Mouse (Mus musculus): ENCODE data around the gene Efnb3. TPM values are rescaled to one million over a fixed set of nuclear protein-coding genes. Genes with fewer than 3 reads are reported as not detected.
A peak's percentile ranks its signal among the peaks of the same experiment; 100 is the strongest.

The Efnb3 gene
- 107 and 114 TPM in 2 replicates for polyA plus RNA-seq (2015; fragmentation: Nextera tagmentation; extraction: Ambion mirVana)

GRCm38 (mm10) chr11:69559851-69560765, at the start of gene Efnb3:
TSS of gene Efnb3 (minus strand) at chr11:69560205.
- peak within 1 kb of the TSS; percentile 92 for H3K4me2 ChIP-seq (replicated peaks)
- peak; percentile 51 for ATAC-seq (replicated peaks)
- H3K4me3 ChIP-seq, result peak within 1 kb of the TSS; percentile 79
- H3K27me3 ChIP-seq, result no peaks in the 10 kb centered on the region
- no peaks in the 10 kb centered on the region for H3K9me3 ChIP-seq
- peaks cover 56% of the 10 kb centered on the region for H3K4me1 ChIP-seq
- peak within 1 kb of the TSS; percentile 95 for H3K9ac ChIP-seq (replicated peaks)
- 1% methylated on average over 51 of the region's 59 CpGs for WGBS
- H3K36me3 ChIP-seq, result peaks cover 8% of the 10 kb centered on the region; the same call in 1 of the 2 replicates
- H3K27ac ChIP-seq (replicated peaks), result peak within 1 kb of the TSS; percentile 82

- Histone ChIP-seq H3K36me3 (no peaks in the 10 kb centered on the region), H3K4me2 (replicated peaks) (no peak overlapping the region), H3K9ac (replicated peaks) (no peak overlapping the region), H3K27ac (replicated peaks) (no peak overlapping the region), H3K4me3 (no peak overlapping the region), H3K9me3 (no peaks in the 10 kb centered on the region), H3K27me3 (no peaks in the 10 kb centered on the region), H3K4me1 (peaks cover 15% of the 10 kb centered on the region)
- ATAC-seq (replicated peaks), result no peak
- WGBS, result 70% methylated on average over 7 of the region's 7 CpGs
Observed at GRCm38 (mm10) chr11:69609416-69609815, 49.4 kb upstream of the Efnb3 start.

GRCm38 (mm10) chr11:69608525-69608924, 48.5 kb upstream of the Efnb3 start:
- H3K9me3 ChIP-seq, result no peaks in the 10 kb centered on the region
- H3K27me3 ChIP-seq, result no peaks in the 10 kb centered on the region
- H3K9ac ChIP-seq (replicated peaks), result no peak overlapping the region
- WGBS, result 85% methylated on average over 3 of the region's 3 CpGs
- no peak for ATAC-seq (replicated peaks)
- H3K4me1 ChIP-seq, result peaks cover 18% of the 10 kb centered on the region
- H3K4me3 ChIP-seq, result no peak overlapping the region
- H3K27ac ChIP-seq (replicated peaks), result no peak overlapping the region
- H3K4me2 ChIP-seq (replicated peaks), result no peak overlapping the region
- H3K36me3 ChIP-seq, result no peaks in the 10 kb centered on the region

GRCm38 (mm10) chr11:69606832-69607231, 46.8 kb upstream of the Efnb3 start:
- no peak for ATAC-seq (replicated peaks)
- H3K4me1 ChIP-seq, result peaks cover 17% of the 10 kb centered on the region
- no peak overlapping the region for H3K4me2 ChIP-seq (replicated peaks)
- H3K9me3 ChIP-seq, result no peaks in the 10 kb centered on the region
- H3K9ac ChIP-seq (replicated peaks), result no peak overlapping the region
- WGBS, result 89% methylated on average over 2 of the region's 2 CpGs
- H3K4me3 ChIP-seq, result no peak overlapping the region
- H3K36me3 ChIP-seq, result no peaks in the 10 kb centered on the region; the same call in 1 of the 2 replicates
- H3K27me3 ChIP-seq, result no peaks in the 10 kb centered on the region
- H3K27ac ChIP-seq (replicated peaks), result no peak overlapping the region

GRCm38 (mm10) chr11:69606491-69606795, 46.4 kb upstream of the Efnb3 start:
- peak overlapping the region; percentile 14; the same call in 1 of the 2 replicates for H3K9ac ChIP-seq (replicated peaks)
- peaks cover 17% of the 10 kb centered on the region for H3K4me1 ChIP-seq
- ATAC-seq (replicated peaks), result no peak
- peak overlapping the region; percentile 41; the same call in 1 of the 2 replicates for H3K27ac ChIP-seq (replicated peaks)
- WGBS, result 61% methylated on average over 2 of the region's 2 CpGs
- H3K4me2 ChIP-seq (replicated peaks), result peak overlapping the region; percentile 90
- peak overlapping the region; percentile 60 for H3K4me3 ChIP-seq
- H3K36me3 ChIP-seq, result no peaks in the 10 kb centered on the region; the same call in 1 of the 2 replicates
- no peaks in the 10 kb centered on the region for H3K27me3 ChIP-seq
- H3K9me3 ChIP-seq, result no peaks in the 10 kb centered on the region

- no peaks in the 10 kb centered on the region; the same call in 1 of the 2 replicates for H3K36me3 ChIP-seq
- peak within 1 kb of the TSS; percentile 68 for H3K27ac ChIP-seq (replicated peaks)
- H3K9me3 ChIP-seq, result no peaks in the 10 kb centered on the region
- H3K4me2 ChIP-seq (replicated peaks), result peak within 1 kb of the TSS; percentile 90
- 2% methylated on average over 32 of the region's 32 CpGs for WGBS
- peak within 1 kb of the TSS; percentile 62 for H3K9ac ChIP-seq (replicated peaks)
- H3K4me3 ChIP-seq, result peak within 1 kb of the TSS; percentile 60
- no peaks in the 10 kb centered on the region for H3K27me3 ChIP-seq
- peak; percentile 96 for ATAC-seq (replicated peaks)
- peaks cover 17% of the 10 kb centered on the region for H3K4me1 ChIP-seq
Observed at GRCm38 (mm10) chr11:69605726-69606490, 45.9 kb upstream of the Efnb3 start, which contains the start of gene Atp1b2. TSS of gene Atp1b2 (minus strand) at chr11:69605942.

- Histone ChIP-seq H3K27ac (replicated peaks) (peak overlapping the region; percentile 68), H3K4me2 (replicated peaks) (peak overlapping the region; percentile 90), H3K27me3 (no peaks in the 10 kb centered on the region), H3K4me1 (peaks cover 25% of the 10 kb centered on the region), H3K9me3 (no peaks in the 10 kb centered on the region), H3K4me3 (peak overlapping the region; percentile 60), H3K9ac (replicated peaks) (peak overlapping the region; percentile 62), H3K36me3 (no peaks in the 10 kb centered on the region; the same call in 1 of the 2 replicates)
- ATAC-seq (replicated peaks), result peak; percentile 72
- under 1% methylated on average over 62 of the region's 73 CpGs for WGBS
Observed at GRCm38 (mm10) chr11:69604795-69605664, 45.0 kb upstream of the Efnb3 start.

- Histone ChIP-seq H3K4me3 (peak overlapping the region; percentile 60), H3K27ac (replicated peaks) (peak overlapping the region; percentile 68; the same call in 1 of the 2 replicates), H3K9ac (replicated peaks) (peak overlapping the region; percentile 62), H3K9me3 (no peaks in the 10 kb centered on the region), H3K27me3 (no peaks in the 10 kb centered on the region), H3K4me2 (replicated peaks) (peak overlapping the region; percentile 90), H3K36me3 (no peaks in the 10 kb centered on the region; the same call in 1 of the 2 replicates), H3K4me1 (peaks cover 31% of the 10 kb centered on the region)
- peak; percentile 4; the same call in 1 of the 2 replicates for ATAC-seq (replicated peaks)
- WGBS, result 50% methylated on average over 3 of the region's 3 CpGs
Observed at GRCm38 (mm10) chr11:69604347-69604746, 44.3 kb upstream of the Efnb3 start.

GRCm38 (mm10) chr11:69603516-69603915, 43.5 kb upstream of the Efnb3 start:
- Histone ChIP-seq H3K27me3 (no peaks in the 10 kb centered on the region), H3K4me2 (replicated peaks) (peak overlapping the region; percentile 90), H3K36me3 (no peaks in the 10 kb centered on the region; the same call in 1 of the 2 replicates), H3K4me3 (peak overlapping the region; percentile 60; the same call in 1 of the 2 replicates), H3K4me1 (peaks cover 31% of the 10 kb centered on the region), H3K27ac (replicated peaks) (no peak overlapping the region), H3K9me3 (no peaks in the 10 kb centered on the region), H3K9ac (replicated peaks) (no peak overlapping the region)
- ATAC-seq (replicated peaks), result no peak
- WGBS, result 81% methylated on average over 8 of the region's 8 CpGs

GRCm38 (mm10) chr11:69601768-69602167, 41.8 kb upstream of the Efnb3 start:
- no peaks in the 10 kb centered on the region; the same call in 1 of the 2 replicates for H3K36me3 ChIP-seq
- H3K9ac ChIP-seq (replicated peaks), result no peak overlapping the region
- ATAC-seq (replicated peaks), result no peak
- H3K4me3 ChIP-seq, result no peak overlapping the region
- peaks cover 31% of the 10 kb centered on the region for H3K4me1 ChIP-seq
- no peaks in the 10 kb centered on the region for H3K9me3 ChIP-seq
- H3K27me3 ChIP-seq, result no peaks in the 10 kb centered on the region
- H3K4me2 ChIP-seq (replicated peaks), result no peak overlapping the region
- 73% methylated on average over 3 of the region's 3 CpGs for WGBS
- H3K27ac ChIP-seq (replicated peaks), result no peak overlapping the region

GRCm38 (mm10) chr11:69600098-69600497, 40.1 kb upstream of the Efnb3 start:
- Histone ChIP-seq H3K9me3 (no peaks in the 10 kb centered on the region), H3K4me2 (replicated peaks) (no peak overlapping the region), H3K36me3 (no peaks in the 10 kb centered on the region; the same call in 1 of the 2 replicates), H3K27ac (replicated peaks) (peak overlapping the region; percentile 11), H3K27me3 (no peaks in the 10 kb centered on the region), H3K9ac (replicated peaks) (no peak overlapping the region), H3K4me3 (no peak overlapping the region), H3K4me1 (peaks cover 26% of the 10 kb centered on the region)
- WGBS, result 11% methylated on average over 6 of the region's 6 CpGs
- no peak for ATAC-seq (replicated peaks)
